Mouse (Mus musculus): ENCODE results near the gene Lamtor5. TPM values are rescaled to one million over a fixed set of nuclear protein-coding genes. Genes with fewer than 3 reads are reported as not detected.

Lamtor5 gene
- polyA plus RNA-seq, 1 experiment from 2014 or later = 203 TPM

DNA sequence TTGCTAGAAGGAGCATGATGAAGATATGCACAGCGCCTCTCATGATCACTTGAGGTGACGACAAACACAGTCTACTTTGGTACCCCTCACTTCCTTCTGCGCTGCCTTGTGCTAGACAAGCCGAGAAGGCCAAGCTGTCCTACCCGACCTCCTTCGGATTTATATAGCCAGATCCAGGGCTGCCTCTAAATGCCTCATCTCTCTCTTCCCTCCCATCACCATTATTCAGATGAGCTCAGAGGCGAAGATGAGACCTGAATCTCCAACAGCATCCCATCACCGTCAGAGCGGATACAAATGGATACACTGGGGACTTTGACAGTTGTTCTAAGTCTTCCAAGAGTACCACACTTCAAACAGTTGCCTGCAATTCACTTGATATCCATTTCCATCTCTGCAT is 39.1 kb upstream of the Lamtor5 start, which contains the start of gene Prok1:
Gene Prok1, minus strand, starts transcription at position 101 of the 400 bp plus-strand sequence.
- H3K4me1 ChIP-seq (replicated peaks; ENCODE audit: control insufficient read depth, insufficient read depth, low read length) = no peaks in the 10 kb centered on the region
- no peak within 1 kb of the TSS for H3K27ac ChIP-seq (ENCODE audit: low read depth, low read length)
- H3K4me3 ChIP-seq (ENCODE audit: low read depth, low read length) = no peak within 1 kb of the TSS
- H3K9me3 ChIP-seq (ENCODE audit: control insufficient read depth, low read length) = no peaks in the 10 kb centered on the region
- whole genome bisulfite sequencing = 90% methylated on average over 9 of the region's 9 CpGs
- DNase-seq (ENCODE audit: low spot score) (no peak), ATAC-seq (ENCODE audit: low FRiP score) (no peak)
- no peaks in the 10 kb centered on the region for H3K36me3 ChIP-seq (ENCODE audit: control insufficient read depth, insufficient read depth, low read length)
- no peak within 1 kb of the TSS for H3K4me2 ChIP-seq (replicated peaks; ENCODE audit: low read depth, low read length)
- no peaks in the 10 kb centered on the region for H3K27me3 ChIP-seq (ENCODE audit: control insufficient read depth, insufficient read depth, low read length)
- no peak within 1 kb of the TSS for H3K9ac ChIP-seq (ENCODE audit: low read depth, low read length)

DNA sequence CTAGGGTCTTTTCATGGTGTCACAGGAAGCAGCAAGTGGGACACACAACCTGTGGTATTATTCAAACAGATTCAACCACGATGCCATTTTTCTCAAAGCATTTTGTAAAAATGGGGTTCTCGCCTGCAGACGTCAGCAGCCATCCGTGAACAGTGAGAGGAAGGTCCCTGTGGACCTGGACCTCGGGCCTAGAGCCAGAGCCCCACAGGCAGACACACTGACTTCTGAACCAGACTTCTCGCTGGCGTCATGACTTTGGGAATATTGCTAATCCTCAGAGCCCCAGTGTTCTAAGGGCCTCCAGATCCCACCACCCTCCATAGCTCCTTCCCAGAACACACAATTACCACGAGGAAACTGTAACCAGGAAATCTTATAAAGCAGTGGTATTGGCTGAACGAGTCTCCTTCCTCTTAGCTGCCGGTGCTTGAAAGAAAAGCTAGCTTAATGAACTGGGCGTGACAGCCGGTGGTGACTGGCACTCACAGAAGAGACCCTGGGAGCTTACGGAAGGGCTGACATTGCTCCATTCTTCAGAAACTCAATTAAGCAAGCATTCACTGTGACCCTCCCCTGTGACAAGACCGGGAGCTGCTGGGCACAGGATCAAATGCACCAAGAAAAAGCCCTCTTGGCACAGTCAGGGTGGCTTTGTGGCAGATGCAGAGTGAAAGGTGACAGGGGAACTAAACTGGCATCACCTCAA is 37.1 kb upstream of the Lamtor5 start:
- Histone ChIP-seq H3K9ac (ENCODE audit: low read depth, low read length) (no peak overlapping the region), H3K4me1 (replicated peaks; ENCODE audit: control insufficient read depth, insufficient read depth, low read length) (no peaks in the 10 kb centered on the region), H3K9me3 (ENCODE audit: control insufficient read depth, low read length) (no peaks in the 10 kb centered on the region), H3K27me3 (ENCODE audit: control insufficient read depth, insufficient read depth, low read length) (no peaks in the 10 kb centered on the region), H3K27ac (ENCODE audit: low read depth, low read length) (no peak overlapping the region), H3K4me2 (replicated peaks; ENCODE audit: low read depth, low read length) (no peak overlapping the region), H3K4me3 (ENCODE audit: low read depth, low read length) (no peak overlapping the region), H3K36me3 (ENCODE audit: control insufficient read depth, insufficient read depth, low read length) (no peaks in the 10 kb centered on the region)
- no peak for DNase-seq (ENCODE audit: low spot score)
- ATAC-seq (ENCODE audit: low FRiP score) = no peak
- 52% methylated on average over 14 of the region's 14 CpGs for WGBS

DNA sequence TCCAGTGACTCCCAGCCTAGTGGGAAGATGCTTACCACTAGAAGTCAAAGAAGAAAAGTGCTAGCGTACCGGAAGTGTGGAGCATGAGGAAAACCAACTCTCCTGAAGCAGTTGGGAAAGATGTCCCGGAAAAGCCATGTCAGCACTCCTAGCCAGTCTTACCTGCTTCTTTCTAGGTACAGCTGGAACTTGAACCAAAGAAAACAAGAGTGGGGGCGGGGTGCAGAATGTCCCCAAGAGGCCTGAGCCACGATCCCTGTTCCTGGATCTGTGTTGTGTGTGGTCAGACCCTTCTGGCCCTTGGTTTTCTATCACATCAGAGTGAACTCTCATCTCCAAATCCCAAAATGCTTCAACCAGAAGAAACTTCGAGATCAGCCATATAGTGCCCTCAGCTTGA is 31.8 kb upstream of the Lamtor5 start:
- H3K4me1 ChIP-seq (replicated peaks; ENCODE audit: control insufficient read depth, insufficient read depth, low read length) = no peaks in the 10 kb centered on the region
- no peaks in the 10 kb centered on the region for H3K27me3 ChIP-seq (ENCODE audit: control insufficient read depth, insufficient read depth, low read length)
- no peaks in the 10 kb centered on the region for H3K9me3 ChIP-seq (ENCODE audit: control insufficient read depth, low read length)
- WGBS = 80% methylated on average over 6 of the region's 6 CpGs
- H3K36me3 ChIP-seq (ENCODE audit: control insufficient read depth, insufficient read depth, low read length) = no peaks in the 10 kb centered on the region
- H3K9ac ChIP-seq (ENCODE audit: low read depth, low read length) = no peak overlapping the region
- no peak for ATAC-seq (ENCODE audit: low FRiP score)
- H3K4me2 ChIP-seq (replicated peaks; ENCODE audit: low read depth, low read length) = no peak overlapping the region
- no peak overlapping the region for H3K4me3 ChIP-seq (ENCODE audit: low read depth, low read length)
- H3K27ac ChIP-seq (ENCODE audit: low read depth, low read length) = no peak overlapping the region
- DNase-seq (ENCODE audit: low spot score) = no peak

DNA sequence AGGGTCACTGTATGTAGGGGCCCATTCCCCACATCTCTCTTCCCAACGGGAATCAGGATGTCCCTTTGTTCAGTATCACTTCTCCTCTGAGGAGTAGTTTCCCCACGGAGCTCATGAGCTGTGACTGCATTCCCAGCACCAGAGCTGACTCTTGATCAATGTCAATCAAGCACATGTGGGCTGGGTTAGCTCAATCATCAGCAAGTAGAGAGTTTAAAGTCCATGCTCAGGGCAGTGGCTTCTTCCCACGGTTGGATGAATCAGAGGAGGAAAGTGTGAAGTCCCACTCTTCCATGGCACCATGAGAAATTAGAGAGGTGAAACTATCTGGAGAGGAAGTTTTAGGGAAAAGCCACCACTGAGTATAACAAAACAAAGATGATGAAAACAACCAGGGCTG is 29.6 kb upstream of the Lamtor5 start:
- H3K4me3 ChIP-seq (ENCODE audit: low read depth, low read length) = no peak overlapping the region
- H3K4me1 ChIP-seq (replicated peaks; ENCODE audit: control insufficient read depth, insufficient read depth, low read length) = no peaks in the 10 kb centered on the region
- H3K36me3 ChIP-seq (ENCODE audit: control insufficient read depth, insufficient read depth, low read length) = no peaks in the 10 kb centered on the region
- no peak overlapping the region for H3K27ac ChIP-seq (ENCODE audit: low read depth, low read length)
- ATAC-seq (ENCODE audit: low FRiP score) = no peak
- no peak overlapping the region for H3K9ac ChIP-seq (ENCODE audit: low read depth, low read length)
- WGBS = 68% methylated on average over 3 of the region's 3 CpGs
- no peaks in the 10 kb centered on the region for H3K27me3 ChIP-seq (ENCODE audit: control insufficient read depth, insufficient read depth, low read length)
- no peak overlapping the region for H3K4me2 ChIP-seq (replicated peaks; ENCODE audit: low read depth, low read length)
- H3K9me3 ChIP-seq (ENCODE audit: control insufficient read depth, low read length) = no peaks in the 10 kb centered on the region
- DNase-seq (ENCODE audit: low spot score) = no peak

DNA sequence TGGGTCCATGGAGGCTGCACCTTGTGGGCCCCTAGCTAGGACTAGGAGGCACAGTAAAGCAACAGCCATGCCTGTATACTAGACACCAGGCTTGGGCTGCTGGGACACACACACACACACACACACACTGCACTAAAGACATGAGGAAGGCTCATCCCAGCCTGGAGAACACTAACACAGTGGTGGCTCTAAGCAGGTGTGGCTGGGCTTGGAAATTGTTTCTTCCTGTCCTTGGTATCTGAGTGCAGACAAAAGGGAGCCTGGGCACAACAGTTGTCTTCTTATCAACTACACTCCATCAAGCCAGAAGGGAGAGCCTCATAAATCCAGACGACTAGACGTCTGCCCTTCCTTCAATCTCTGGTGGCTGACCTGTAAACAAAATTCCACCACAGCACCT is 28.3 kb upstream of the Lamtor5 start:
- DNase-seq (ENCODE audit: low spot score) = no peak

DNA sequence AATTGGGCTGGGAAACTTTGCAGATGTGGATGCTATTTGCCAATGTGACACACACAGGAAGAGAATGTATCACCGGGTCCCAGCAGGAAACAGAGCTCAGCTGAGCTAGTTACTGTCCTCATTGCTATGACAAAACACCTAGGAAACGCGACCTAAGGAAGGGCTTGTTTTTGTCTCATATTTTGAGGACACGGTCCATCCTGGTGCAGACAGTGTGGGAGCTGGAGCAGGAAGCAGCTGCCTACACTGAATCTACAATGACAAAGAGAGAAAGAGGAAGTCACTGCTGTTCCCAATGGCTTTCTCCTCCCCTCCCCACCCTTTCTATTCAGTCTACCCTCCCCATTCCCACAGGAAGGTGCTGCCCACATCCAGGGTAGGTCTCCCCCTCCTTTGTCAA is 26.6 kb upstream of the Lamtor5 start:
- DNase-seq (ENCODE audit: low spot score) (no peak), ATAC-seq (ENCODE audit: low FRiP score) (no peak)
- no peaks in the 10 kb centered on the region for H3K27me3 ChIP-seq (ENCODE audit: control insufficient read depth, insufficient read depth, low read length)
- H3K9me3 ChIP-seq (ENCODE audit: control insufficient read depth, low read length) = no peaks in the 10 kb centered on the region
- H3K27ac ChIP-seq (ENCODE audit: low read depth, low read length) = no peak overlapping the region
- H3K36me3 ChIP-seq (ENCODE audit: control insufficient read depth, insufficient read depth, low read length) = no peaks in the 10 kb centered on the region
- H3K4me2 ChIP-seq (replicated peaks; ENCODE audit: low read depth, low read length) = no peak overlapping the region
- whole genome bisulfite sequencing = 78% methylated on average over 4 of the region's 4 CpGs
- H3K9ac ChIP-seq (ENCODE audit: low read depth, low read length) = no peak overlapping the region
- no peak overlapping the region for H3K4me3 ChIP-seq (ENCODE audit: low read depth, low read length)
- H3K4me1 ChIP-seq (replicated peaks; ENCODE audit: control insufficient read depth, insufficient read depth, low read length) = no peaks in the 10 kb centered on the region

More for the DNA sequence above, 28.3 kb upstream of the Lamtor5 start:
- H3K4me1 ChIP-seq (replicated peaks; ENCODE audit: control insufficient read depth, insufficient read depth, low read length) = no peaks in the 10 kb centered on the region
- no peak for ATAC-seq (ENCODE audit: low FRiP score)
- no peak overlapping the region for H3K4me3 ChIP-seq (ENCODE audit: low read depth, low read length)
- H3K4me2 ChIP-seq (replicated peaks; ENCODE audit: low read depth, low read length) = no peak overlapping the region
- no peaks in the 10 kb centered on the region for H3K27me3 ChIP-seq (ENCODE audit: control insufficient read depth, insufficient read depth, low read length)
- WGBS = 90% methylated on average over 2 of the region's 2 CpGs
- H3K36me3 ChIP-seq (ENCODE audit: control insufficient read depth, insufficient read depth, low read length) = no peaks in the 10 kb centered on the region
- H3K9ac ChIP-seq (ENCODE audit: low read depth, low read length) = no peak overlapping the region
- no peak overlapping the region for H3K27ac ChIP-seq (ENCODE audit: low read depth, low read length)
- no peaks in the 10 kb centered on the region for H3K9me3 ChIP-seq (ENCODE audit: control insufficient read depth, low read length)

DNA sequence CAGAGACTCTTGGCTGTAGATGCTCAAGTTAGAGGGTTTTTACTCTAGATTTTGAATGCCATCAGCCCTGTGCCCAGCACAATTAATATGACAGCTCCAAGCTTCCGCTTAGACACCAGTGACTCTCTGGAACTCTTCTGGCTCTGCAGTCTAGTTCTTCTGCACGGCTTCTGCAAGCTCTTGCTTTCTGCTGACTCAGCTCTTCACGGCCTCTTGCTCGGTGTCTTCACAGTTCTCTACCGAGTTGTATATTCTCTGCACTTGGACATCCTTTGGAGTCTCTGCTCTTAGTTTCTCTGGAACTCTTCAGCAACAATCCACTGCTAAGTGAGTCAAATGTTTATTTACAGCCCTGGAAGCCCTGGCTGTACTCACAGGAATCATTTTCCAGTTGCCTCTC is 24.7 kb upstream of the Lamtor5 start:
- no peaks in the 10 kb centered on the region for H3K27me3 ChIP-seq (ENCODE audit: control insufficient read depth, insufficient read depth, low read length)
- 84% methylated on average over 5 of the region's 5 CpGs for WGBS
- no peaks in the 10 kb centered on the region for H3K9me3 ChIP-seq (ENCODE audit: control insufficient read depth, low read length)
- no peak overlapping the region for H3K9ac ChIP-seq (ENCODE audit: low read depth, low read length)
- H3K27ac ChIP-seq (ENCODE audit: low read depth, low read length) = no peak overlapping the region
- DNase-seq (ENCODE audit: low spot score) (no peak), ATAC-seq (ENCODE audit: low FRiP score) (no peak)
- no peaks in the 10 kb centered on the region for H3K36me3 ChIP-seq (ENCODE audit: control insufficient read depth, insufficient read depth, low read length)
- H3K4me2 ChIP-seq (replicated peaks; ENCODE audit: low read depth, low read length) = no peak overlapping the region
- no peaks in the 10 kb centered on the region for H3K4me1 ChIP-seq (replicated peaks; ENCODE audit: control insufficient read depth, insufficient read depth, low read length)
- no peak overlapping the region for H3K4me3 ChIP-seq (ENCODE audit: low read depth, low read length)

DNA sequence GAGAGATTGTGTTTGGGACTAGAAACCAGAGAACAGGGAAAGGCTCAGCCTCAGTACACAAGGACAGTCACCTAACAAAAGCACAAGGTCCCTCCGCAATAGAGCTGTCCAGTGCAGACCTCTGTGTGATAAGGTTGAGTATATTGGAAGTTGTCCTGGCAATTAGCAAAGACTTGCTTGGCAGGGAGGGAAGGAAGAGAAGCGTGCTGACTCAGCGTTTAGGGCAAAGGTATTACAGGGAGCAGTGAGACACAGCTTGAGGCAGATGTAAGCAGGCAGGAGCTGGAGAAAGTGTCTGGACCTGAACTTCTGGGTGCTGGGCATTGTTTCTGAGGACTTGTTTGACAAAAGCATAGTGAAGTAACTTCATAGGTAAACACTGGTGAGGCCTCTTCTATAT is 22.7 kb upstream of the Lamtor5 start:
- no peak overlapping the region for H3K27ac ChIP-seq (ENCODE audit: low read depth, low read length)
- H3K36me3 ChIP-seq (ENCODE audit: control insufficient read depth, insufficient read depth, low read length) = no peaks in the 10 kb centered on the region
- H3K4me2 ChIP-seq (replicated peaks; ENCODE audit: low read depth, low read length) = no peak overlapping the region
- H3K4me3 ChIP-seq (ENCODE audit: low read depth, low read length) = no peak overlapping the region
- 80% methylated on average over 3 of the region's 3 CpGs for WGBS
- H3K9me3 ChIP-seq (ENCODE audit: control insufficient read depth, low read length) = no peaks in the 10 kb centered on the region
- H3K9ac ChIP-seq (ENCODE audit: low read depth, low read length) = no peak overlapping the region
- DNase-seq (ENCODE audit: low spot score) (no peak), ATAC-seq (ENCODE audit: low FRiP score) (no peak)
- no peaks in the 10 kb centered on the region for H3K27me3 ChIP-seq (ENCODE audit: control insufficient read depth, insufficient read depth, low read length)
- no peaks in the 10 kb centered on the region for H3K4me1 ChIP-seq (replicated peaks; ENCODE audit: control insufficient read depth, insufficient read depth, low read length)

DNA sequence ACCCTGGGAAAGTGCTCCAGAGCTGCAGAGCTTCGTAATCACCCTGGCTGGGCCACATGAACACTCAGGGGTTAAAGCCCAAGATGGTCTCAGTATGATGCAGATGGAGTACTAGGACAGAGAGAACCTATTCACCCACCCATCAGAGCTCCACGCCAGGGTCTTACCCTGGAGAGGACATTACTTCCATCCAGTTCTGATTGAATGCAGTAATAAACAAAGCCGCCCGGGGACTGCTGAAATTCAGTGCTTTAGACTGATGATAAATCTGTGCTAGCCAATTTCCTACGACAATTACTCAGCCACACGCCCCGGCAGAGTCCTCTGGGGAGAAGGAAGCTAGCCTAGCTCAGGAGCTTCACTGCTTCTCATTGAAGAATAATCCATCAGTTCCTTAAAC is 21.9 kb upstream of the Lamtor5 start:
- Histone ChIP-seq H3K4me1 (replicated peaks; ENCODE audit: control insufficient read depth, insufficient read depth, low read length) (no peaks in the 10 kb centered on the region), H3K27me3 (ENCODE audit: control insufficient read depth, insufficient read depth, low read length) (no peaks in the 10 kb centered on the region), H3K9ac (ENCODE audit: low read depth, low read length) (no peak overlapping the region), H3K36me3 (ENCODE audit: control insufficient read depth, insufficient read depth, low read length) (no peaks in the 10 kb centered on the region), H3K27ac (ENCODE audit: low read depth, low read length) (no peak overlapping the region), H3K9me3 (ENCODE audit: control insufficient read depth, low read length) (no peaks in the 10 kb centered on the region), H3K4me3 (ENCODE audit: low read depth, low read length) (no peak overlapping the region), H3K4me2 (replicated peaks; ENCODE audit: low read depth, low read length) (no peak overlapping the region)
- ATAC-seq (ENCODE audit: low FRiP score) (peak; percentile 31; the same call in 1 of the 2 replicates), DNase-seq (ENCODE audit: low spot score) (peak; percentile 17)
- WGBS = 62% methylated on average over 7 of the region's 7 CpGs

All from hindbrain, embryonic 11.5 days (tissue).